Mouse (Mus musculus): ENCODE results near the gene E2f1.

DNA sequence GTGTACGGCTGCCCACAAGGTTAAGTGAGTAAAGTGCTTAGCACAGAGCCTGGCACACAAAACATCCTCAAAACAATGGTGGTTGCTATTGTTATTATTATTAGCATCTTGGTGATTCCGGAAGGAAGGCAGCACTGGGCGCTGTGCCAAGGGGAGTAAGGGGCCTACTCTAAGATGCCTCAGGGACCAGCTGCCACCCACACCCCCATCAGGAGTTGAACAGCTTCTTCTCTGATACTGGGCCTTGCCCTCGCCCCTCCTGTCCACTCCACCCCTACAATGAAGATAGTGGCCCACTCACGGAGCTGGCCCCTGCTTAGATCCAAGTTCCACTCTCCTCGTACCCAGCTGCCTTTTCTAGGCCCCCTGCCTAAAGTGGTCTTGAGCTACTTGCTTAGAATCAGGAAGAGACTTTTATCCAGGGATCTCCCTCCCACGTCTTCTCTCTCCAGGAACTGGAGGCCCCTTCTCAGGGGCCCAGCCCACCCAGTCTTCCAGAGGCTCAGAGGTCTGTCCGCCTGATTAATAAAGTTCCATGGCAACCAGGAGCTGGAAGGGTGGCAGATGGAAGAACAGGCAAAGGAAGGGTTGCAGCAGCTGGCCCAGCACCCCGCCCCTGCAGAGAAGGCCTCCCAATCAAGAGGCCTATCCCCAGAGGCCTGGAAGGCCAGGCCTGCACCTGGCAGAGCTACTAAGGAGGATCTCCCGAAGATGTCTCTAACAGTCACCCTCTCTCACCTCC is 1.2 kb downstream of the E2f1 start:
- TF ChIP-seq CTCF (IDR thresholded peaks at IDR 0.05; ENCODE audit: low read depth) (no peak), EP300 (IDR thresholded peaks at IDR 0.05; ENCODE audit: low read depth) (no peak)

Measured in liver, postnatal 0 days (tissue).